Mouse (Mus musculus) bone marrow macrophage, adult 2 months (primary cell): Measurements from ENCODE around the gene Tlk2.

ENCODE experiments used
- CTCF ChIP-seq: IDR thresholded peaks from 2 replicates; pipeline ENCODE4 v1.5.1; 2012; ENCODE audit warnings: low read depth, mild to moderate bottlenecking, low read length, moderate library complexity
- POLR2A ChIP-seq: IDR thresholded peaks from 2 replicates; pipeline ENCODE4 v1.6.1; 2012; ENCODE audit warnings: mild to moderate bottlenecking, low read depth, low read length, borderline replicate concordance

DNA sequence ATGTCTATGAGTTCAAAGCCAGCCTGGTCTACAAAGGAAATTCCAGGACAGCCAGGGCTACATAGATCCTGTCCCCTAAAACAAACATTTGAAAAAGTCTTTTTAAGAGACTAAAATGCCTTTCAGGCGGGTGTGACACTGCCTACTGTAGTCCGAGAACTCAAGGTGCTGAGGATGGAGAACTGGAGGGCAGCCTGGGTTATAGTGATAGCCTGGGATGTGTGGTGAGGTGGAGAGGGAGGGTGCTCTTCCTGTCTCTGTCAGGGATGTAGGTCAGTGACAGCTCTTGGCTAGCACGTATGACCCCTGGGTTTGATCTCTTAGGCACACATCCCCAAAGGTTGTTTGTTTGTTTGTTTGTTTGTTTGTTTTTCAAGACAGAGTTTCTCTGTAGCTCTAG, 34.5 kb upstream of the Tlk2 start:
- TF ChIP-seq CTCF (no peak), POLR2A (no peak)
